Mouse (Mus musculus): Measurements from ENCODE around the gene Gm45844.

DNA sequence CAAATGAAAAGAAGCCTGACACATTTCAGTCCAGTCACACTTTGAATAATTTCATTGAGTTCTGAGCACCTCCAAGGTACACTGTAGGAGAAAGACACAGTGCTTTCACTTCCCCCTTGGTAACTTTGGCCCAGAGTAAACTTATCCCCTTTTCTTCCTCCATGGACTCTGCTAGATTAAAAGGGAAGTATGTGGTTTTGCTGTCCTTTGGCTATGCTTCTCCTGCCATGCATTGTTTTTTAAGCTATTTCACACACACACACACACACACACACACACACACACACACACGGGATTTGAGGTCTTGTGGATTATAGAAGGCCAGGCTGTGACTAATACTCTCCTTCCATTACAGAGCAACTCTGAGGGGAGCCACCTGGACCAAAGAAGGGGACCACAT is 3.3 kb upstream of the Gm45844 start:
- TF ChIP-seq CTCF (IDR thresholded peaks at IDR 0.05; ENCODE audit: insufficient read depth, low read length) (no peak), POLR2A (IDR thresholded peaks at IDR 0.05; ENCODE audit: borderline replicate concordance, extremely low read depth, low read depth, low read length) (no peak)
